28 mouse cellular contexts compared by ENCODE assay signal in the genomic region with DNA sequence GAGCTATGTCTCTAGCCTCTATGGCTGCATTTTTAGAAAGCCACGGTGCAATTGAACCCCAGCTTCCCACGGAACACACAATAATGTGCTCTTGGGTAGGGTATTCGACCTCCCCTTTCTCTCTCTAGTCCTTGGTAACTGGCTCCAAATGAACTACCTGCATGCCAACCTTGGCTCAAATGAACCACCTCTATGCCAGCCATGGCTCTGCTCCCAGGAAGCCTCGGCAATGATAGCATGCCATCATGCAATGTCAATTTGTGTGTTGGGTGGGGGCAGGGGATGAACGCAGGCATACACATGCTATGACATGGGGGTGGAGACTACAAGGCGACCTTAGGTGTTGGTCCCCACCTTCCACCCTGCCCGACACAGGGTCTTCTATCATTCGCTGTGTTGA.
A peak's percentile ranks its signal among the peaks of the same experiment; 100 is the strongest.
DNase-seq lines count a peak whose midpoint lies in the region; ATAC-seq and TF ChIP-seq lines count a peak whose summit lies in the region.
"Had no signal": no experiment of that assay in that cellular context is flagged by ENCODE, and none has a peak within 500 bp of the region (broad histone marks: within the 10 kb centered on the region; RNA-seq: fewer than 3 reads in every experiment).

No protein-coding gene starts in this region.

- no peaks in the 10 kb centered on the region for H3K27me3 ChIP-seq in heart, adult 2 months (ENCODE audit: control insufficient read depth, insufficient read depth, low read length)
- no peaks in the 10 kb centered on the region; the same call in 1 of the 2 replicates for H3K27me3 ChIP-seq in heart, embryonic 11.5 days (ENCODE audit: control insufficient read depth, insufficient read depth, low read length)
- no peaks in the 10 kb centered on the region for H3K27me3 ChIP-seq in hindbrain, embryonic 16.5 days (replicated peaks; ENCODE audit: control insufficient read depth, insufficient read depth, low read length)
- H3K27me3 ChIP-seq in hindbrain, embryonic 14.5 days (ENCODE audit: control insufficient read depth, insufficient read depth, low read length): no peaks in the 10 kb centered on the region
- H3K27me3 ChIP-seq: heart, embryonic 13.5 days; hindbrain, embryonic 15.5 days; limb, embryonic 12.5 days; liver, embryonic 12.5 days; stomach, embryonic 15.5 days had no signal

- no peak overlapping the region for H3K9ac ChIP-seq in heart, adult 2 months (ENCODE audit: low read depth, low read length)
- no peak overlapping the region for H3K9ac ChIP-seq in heart, embryonic 11.5 days (ENCODE audit: low read depth, low read length)
- H3K9ac ChIP-seq in hindbrain, embryonic 16.5 days (ENCODE audit: low read depth, low read length): no peak overlapping the region
- no peak overlapping the region for H3K9ac ChIP-seq in hindbrain, embryonic 14.5 days
- H3K9ac ChIP-seq: embryonic facial prominence, embryonic 12.5 days; heart, embryonic 13.5 days; hindbrain, embryonic 15.5 days; kidney, embryonic 15.5 days; limb, embryonic 12.5 days; liver, embryonic 12.5 days; liver, postnatal 0 days; stomach, embryonic 15.5 days had no signal

- H3K9me3 ChIP-seq in heart, embryonic 11.5 days (replicated peaks; ENCODE audit: control insufficient read depth, low read length): no peaks in the 10 kb centered on the region
- H3K9me3 ChIP-seq in hindbrain, embryonic 16.5 days (ENCODE audit: control insufficient read depth, low read length): no peaks in the 10 kb centered on the region
- H3K9me3 ChIP-seq in hindbrain, embryonic 14.5 days (ENCODE audit: control insufficient read depth, low read length): no peaks in the 10 kb centered on the region
- H3K9me3 ChIP-seq: embryonic facial prominence, embryonic 12.5 days; heart, embryonic 13.5 days; hindbrain, embryonic 15.5 days; kidney, embryonic 15.5 days; limb, embryonic 12.5 days; liver, embryonic 12.5 days; stomach, embryonic 15.5 days had no signal

- H3K4me2 ChIP-seq in heart, embryonic 11.5 days: no peak overlapping the region
- H3K4me2 ChIP-seq in hindbrain, embryonic 16.5 days (ENCODE audit: low read length): no peak overlapping the region
- H3K4me2 ChIP-seq in hindbrain, embryonic 14.5 days (replicated peaks): no peak overlapping the region
- H3K4me2 ChIP-seq: embryonic facial prominence, embryonic 12.5 days; heart, embryonic 13.5 days; hindbrain, embryonic 15.5 days; kidney, embryonic 15.5 days; limb, embryonic 12.5 days; liver, embryonic 12.5 days; midbrain, embryonic 11.5 days; stomach, embryonic 15.5 days had no signal

- intact Hi-C loops in heart, adult 2 months (cut with DNase I): no loop called here

- peaks cover 2% of the 10 kb centered on the region; the same call in 1 of the 2 replicates for H3K36me3 ChIP-seq in heart, adult 2 months (ENCODE audit: control insufficient read depth, insufficient read depth, low read length)
- H3K36me3 ChIP-seq in heart, embryonic 11.5 days (ENCODE audit: control insufficient read depth, insufficient read depth, low read length): no peaks in the 10 kb centered on the region
- no peaks in the 10 kb centered on the region for H3K36me3 ChIP-seq in hindbrain, embryonic 16.5 days (ENCODE audit: control insufficient read depth, insufficient read depth, low read length)
- no peaks in the 10 kb centered on the region for H3K36me3 ChIP-seq in hindbrain, embryonic 14.5 days (replicated peaks; ENCODE audit: control insufficient read depth, insufficient read depth)
- H3K36me3 ChIP-seq: embryonic facial prominence, embryonic 12.5 days; heart, embryonic 13.5 days; hindbrain, embryonic 15.5 days; kidney, embryonic 15.5 days; limb, embryonic 12.5 days; liver, embryonic 12.5 days; stomach, embryonic 15.5 days had no signal

- no peak overlapping the region for H3K27ac ChIP-seq in heart, adult 2 months
- H3K27ac ChIP-seq in heart, embryonic 11.5 days (ENCODE audit: low read depth, low read length): no peak overlapping the region
- H3K27ac ChIP-seq in hindbrain, embryonic 16.5 days (ENCODE audit: low read depth, low read length): no peak overlapping the region
- H3K27ac ChIP-seq in hindbrain, embryonic 14.5 days: no peak overlapping the region
- H3K27ac ChIP-seq: embryonic facial prominence, embryonic 12.5 days; gastrocnemius, adult 2 months; heart, embryonic 13.5 days; hindbrain, embryonic 15.5 days; kidney, embryonic 15.5 days; limb, embryonic 12.5 days; liver, embryonic 12.5 days; stomach, embryonic 15.5 days had no signal

- WGBS in heart, adult 2 months: 68% methylated on average over 8 of the region's 8 CpGs
- WGBS in heart, embryonic 11.5 days (ENCODE audit: insufficient replicate concordance): 85% methylated on average over 8 of the region's 8 CpGs
- 89% methylated on average over 8 of the region's 8 CpGs for WGBS in hindbrain, embryonic 16.5 days
- WGBS in hindbrain, embryonic 14.5 days: 92% methylated on average over 8 of the region's 8 CpGs

- no peak overlapping the region for H3K4me3 ChIP-seq in heart, adult 2 months
- H3K4me3 ChIP-seq in heart, embryonic 11.5 days (ENCODE audit: low read depth, low read length): no peak overlapping the region
- no peak overlapping the region for H3K4me3 ChIP-seq in hindbrain, embryonic 16.5 days (ENCODE audit: low read length)
- H3K4me3 ChIP-seq in hindbrain, embryonic 14.5 days (replicated peaks; ENCODE audit: low read length): no peak overlapping the region
- H3K4me3 ChIP-seq: embryonic facial prominence, embryonic 12.5 days; gastrocnemius, adult 2 months; heart, embryonic 13.5 days; hindbrain, embryonic 15.5 days; kidney, embryonic 15.5 days; limb, embryonic 12.5 days; liver, embryonic 12.5 days; stomach, embryonic 15.5 days had no signal

- ATAC-seq in heart, embryonic 11.5 days (replicated peaks; ENCODE audit: insufficient number of reproducible peaks, low FRiP score, low TSS enrichment): no peak
- ATAC-seq in hindbrain, embryonic 16.5 days: peak; percentile 34; the same call in 1 of the 2 replicates
- ATAC-seq in hindbrain, embryonic 14.5 days (ENCODE audit: low FRiP score): no peak
- ATAC-seq: forebrain, embryonic 16.5 days; liver, embryonic 12.5 days; liver, postnatal 0 days; midbrain, embryonic 16.5 days had no signal

- peaks cover 14% of the 10 kb centered on the region for H3K4me1 ChIP-seq in heart, adult 2 months (ENCODE audit: control insufficient read depth, insufficient read depth, low read length)
- peaks cover 6% of the 10 kb centered on the region; the same call in 1 of the 2 replicates for H3K4me1 ChIP-seq in heart, embryonic 11.5 days (ENCODE audit: control insufficient read depth, insufficient read depth, low read length)
- no peaks in the 10 kb centered on the region for H3K4me1 ChIP-seq in hindbrain, embryonic 16.5 days (ENCODE audit: control insufficient read depth, insufficient read depth, low read depth, low read length)
- no peaks in the 10 kb centered on the region for H3K4me1 ChIP-seq in hindbrain, embryonic 14.5 days (replicated peaks; ENCODE audit: control insufficient read depth, insufficient read depth, low read length)
- H3K4me1 ChIP-seq: embryonic facial prominence, embryonic 12.5 days; hindbrain, embryonic 15.5 days; kidney, embryonic 15.5 days; limb, embryonic 12.5 days; liver, embryonic 12.5 days; stomach, embryonic 15.5 days had no signal

- no peaks in the 10 kb centered on the region for H3K79me2 ChIP-seq in heart, adult 2 months (replicated peaks; ENCODE audit: control insufficient read depth, insufficient read depth, low read length)

- no peak for TF ChIP-seq POLR2A in heart, adult 2 months (IDR thresholded peaks at IDR 0.05; ENCODE audit: insufficient read depth, low read depth, low read length)
- TF ChIP-seq POLR2A in brain, embryonic 14.5 days (IDR thresholded peaks at IDR 0.05; ENCODE audit: borderline replicate concordance, extremely low read depth, insufficient read depth, insufficient read length, poor library complexity, severe bottlenecking): no peak

- TF ChIP-seq EP300 in heart, adult 2 months (IDR thresholded peaks at IDR 0.05; ENCODE audit: insufficient read depth, low read depth, low read length): 0 out of 2 replicates have a peak, but pooled peaks have one; percentile 23

- TF ChIP-seq CTCF in heart, adult 2 months (IDR thresholded peaks at IDR 0.05): no peak
- no peak for TF ChIP-seq CTCF in brain, embryonic 14.5 days (IDR thresholded peaks at IDR 0.05; ENCODE audit: borderline replicate concordance, extremely low read depth, insufficient read depth, insufficient read length)

- DNase-seq in cerebellum, postnatal 14 days: peak; percentile 89 to 92
- no peak for DNase-seq in cerebellum, adult 8-10 months
- peak; percentile 59 for DNase-seq in heart, adult 2 months
- DNase-seq in hindbrain, embryonic 14.5 days (ENCODE audit: low spot score): no peak
- DNase-seq in brain, embryonic 14.5 days (ENCODE audit: low read depth): peak; percentile 35
- no peak for DNase-seq in urinary bladder, postnatal 25 days (ENCODE audit: low spot score)
- DNase-seq: adrenal gland, postnatal 36 days; B cell, adult 2 months; embryo, embryonic 11 days; gastrocnemius, adult 2 months; gastrocnemius, postnatal 36 days; kidney, adult 18-20 months; kidney, postnatal 25 days; liver, postnatal 0 days; lung, postnatal 36 days; right cerebral cortex, postnatal 25 days had no signal

Comparison
In these comparisons a context has a peak if more than half of its experiments do, and no peak if none do; other contexts are left out.
1. DNase-seq: peak in cerebellum, postnatal 14 days (2 of 2), heart, adult 2 months (2 of 2) and brain, embryonic 14.5 days (single experiment); none in cerebellum, adult 8-10 months (single experiment), hindbrain, embryonic 14.5 days (single experiment) and urinary bladder, postnatal 25 days (single experiment).